Mouse (Mus musculus): Measurements from ENCODE around the gene Xab2. TPM values are rescaled to one million over a fixed set of nuclear protein-coding genes. Genes with fewer than 3 reads are reported as not detected.

Gene Xab2
- total RNA-seq (2021), result 10 to 100 TPM; 10.7 to 11.2 TPM
- long read RNA-seq, experiment 1, full-length matches to known transcripts, result 12 of 19 reads
- long read RNA-seq, experiment 1, partial matches to known transcripts, result 2 of 19 reads
- long read RNA-seq, experiment 1, other reads (novel, unspliced or antisense), result 5 of 19 reads
- long read RNA-seq, experiment 2, transcript Xab2-201 (19 exons, 2,677 nt), result major isoform, 16 of 22 reads
- long read RNA-seq, experiment 2, partial matches to known transcripts, result 4 of 22 reads
- long read RNA-seq, experiment 2, other reads (novel, unspliced or antisense), result 2 of 22 reads

GRCm38 (mm10) chr8:3621199-3621970, at the start of gene Xab2, which contains the start of gene Pet100:
TSS of gene Xab2 (minus strand) at chr8:3621316.
TSS of gene Pet100 (plus strand) at chr8:3621548.
- DNase-seq (ENCODE audit: low spot score), result peak; percentile 99

GRCm38 (mm10) chr8:3670388-3670787, 49.3 kb upstream of the Xab2 start:
- no peak for DNase-seq (ENCODE audit: low spot score)

- no peak for DNase-seq (ENCODE audit: low spot score)
Observed at GRCm38 (mm10) chr8:3665507-3665906, 44.4 kb upstream of the Xab2 start, which contains the start of gene Mcemp1. TSS of gene Mcemp1 (plus strand) at chr8:3665754.

GRCm38 (mm10) chr8:3664405-3664804, 43.3 kb upstream of the Xab2 start:
- no peak for DNase-seq (ENCODE audit: low spot score)

GRCm38 (mm10) chr8:3660889-3661288, 39.8 kb upstream of the Xab2 start:
- DNase-seq (ENCODE audit: low spot score), result no peak

- DNase-seq (ENCODE audit: low spot score), result no peak
Observed at GRCm38 (mm10) chr8:3656725-3657381, 35.7 kb upstream of the Xab2 start.

- DNase-seq (ENCODE audit: low spot score), result no peak
Observed at GRCm38 (mm10) chr8:3655526-3655925, 34.4 kb upstream of the Xab2 start, which contains the start of gene Retn. TSS of gene Retn (plus strand) at chr8:3655770.

- no peak for DNase-seq (ENCODE audit: low spot score)
Observed at GRCm38 (mm10) chr8:3654726-3655508, 33.8 kb upstream of the Xab2 start.

- DNase-seq (ENCODE audit: low spot score), result no peak
Observed at GRCm38 (mm10) chr8:3652845-3653244, 31.7 kb upstream of the Xab2 start.

GRCm38 (mm10) chr8:3648990-3649389, 27.9 kb upstream of the Xab2 start:
- no peak for DNase-seq (ENCODE audit: low spot score)

GRCm38 (mm10) chr8:3648268-3648667, 27.2 kb upstream of the Xab2 start:
- DNase-seq (ENCODE audit: low spot score), result no peak

- no peak for DNase-seq (ENCODE audit: low spot score)
Observed at GRCm38 (mm10) chr8:3647561-3647960, 26.4 kb upstream of the Xab2 start.

GRCm38 (mm10) chr8:3646824-3647531, 25.9 kb upstream of the Xab2 start:
- no peak for DNase-seq (ENCODE audit: low spot score)

- peak; percentile 17 for DNase-seq (ENCODE audit: low spot score)
Observed at GRCm38 (mm10) chr8:3645804-3646203, 24.7 kb upstream of the Xab2 start.

- no peak for DNase-seq (ENCODE audit: low spot score)
Observed at GRCm38 (mm10) chr8:3631478-3631875, 10.4 kb upstream of the Xab2 start.

GRCm38 (mm10) chr8:3630647-3631477, 9.7 kb upstream of the Xab2 start, which contains the start of gene Stxbp2:
TSS of gene Stxbp2 (plus strand) at chr8:3630955.
- DNase-seq (ENCODE audit: low spot score), result peak; percentile 24

- DNase-seq (ENCODE audit: low spot score), result no peak
Observed at GRCm38 (mm10) chr8:3628014-3628413, 6.9 kb upstream of the Xab2 start.

GRCm38 (mm10) chr8:3626971-3627370, 5.9 kb upstream of the Xab2 start:
- DNase-seq (ENCODE audit: low spot score), result no peak

GRCm38 (mm10) chr8:3625445-3625844, 4.3 kb upstream of the Xab2 start, which contains the start of gene Pcp2:
TSS of gene Pcp2 (minus strand) at chr8:3625545.
- no peak for DNase-seq (ENCODE audit: low spot score)

- DNase-seq (ENCODE audit: low spot score), result no peak
Observed at GRCm38 (mm10) chr8:3622119-3622518, 1.0 kb upstream of the Xab2 start.
